Mouse (Mus musculus): ENCODE data around the gene Cyp4f37. TPM values are rescaled to one million over a fixed set of nuclear protein-coding genes. Genes with fewer than 3 reads are reported as not detected.

Cyp4f37 gene
- total RNA-seq, 2 experiments from 2014 or later, result not detected

- no peak for ATAC-seq (replicated peaks; ENCODE audit: low FRiP score, poor library complexity, severe bottlenecking)
Observed at GRCm38 (mm10) chr17:32676040-32676635, 55.0 kb downstream of the Cyp4f37 start.

GRCm38 (mm10) chr17:32680404-32680803, 59.3 kb downstream of the Cyp4f37 start:
- peak; percentile 62 for ATAC-seq (replicated peaks; ENCODE audit: low FRiP score, poor library complexity, severe bottlenecking)

- ATAC-seq (replicated peaks; ENCODE audit: low FRiP score, poor library complexity, severe bottlenecking), result no peak
Observed at GRCm38 (mm10) chr17:32685048-32685750, 64.1 kb downstream of the Cyp4f37 start, which contains the start of gene Cyp4f15. Gene Cyp4f15 (plus strand): TSS chr17:32685627.

Other genes starting within 250 kb of the Cyp4f37 start
- 9.2 and 11.9 TPM in 2 replicates for gene Wiz, start 231.9 kb upstream of the Cyp4f37 start, total RNA-seq (2015; ENCODE audit: low replicate concordance)
- gene Wiz, start 231.9 kb upstream of the Cyp4f37 start, total RNA-seq (2017; ENCODE audit: low replicate concordance), result 0.77 and 3.5 TPM in 2 replicates
- gene Rasal3, start 217.7 kb upstream of the Cyp4f37 start, total RNA-seq (2015; ENCODE audit: low replicate concordance), result 5.0 and 9.2 TPM in 2 replicates
- 4.6 and 5.2 TPM in 2 replicates for gene Rasal3, start 217.7 kb upstream of the Cyp4f37 start, total RNA-seq (2017; ENCODE audit: low replicate concordance)
- 1.3 TPM in 1 of 2 replicates, not detected in the other for gene Pglyrp2, start 197.1 kb upstream of the Cyp4f37 start, total RNA-seq (2015; ENCODE audit: low replicate concordance)
- 0.84 TPM in 1 of 2 replicates, not detected in the other for gene Pglyrp2, start 197.1 kb upstream of the Cyp4f37 start, total RNA-seq (2017; ENCODE audit: low replicate concordance)
- gene Cyp4f39, start 168.6 kb upstream of the Cyp4f37 start, total RNA-seq (2015; ENCODE audit: low replicate concordance), result not detected in 2 replicates
- 0.77 and 2.1 TPM in 2 replicates for gene Cyp4f39, start 168.6 kb upstream of the Cyp4f37 start, total RNA-seq (2017; ENCODE audit: low replicate concordance)
- gene Cyp4f17, start 115.3 kb upstream of the Cyp4f37 start, total RNA-seq (2015; ENCODE audit: low replicate concordance), result not detected in 2 replicates
- not detected in 2 replicates for gene Cyp4f17, start 115.3 kb upstream of the Cyp4f37 start, total RNA-seq (2017; ENCODE audit: low replicate concordance)
- gene Cyp4f16, start 84.8 kb upstream of the Cyp4f37 start, total RNA-seq (2015; ENCODE audit: low replicate concordance), result 2.5 and 3.3 TPM in 2 replicates
- 5.2 and 5.5 TPM in 2 replicates for gene Cyp4f16, start 84.8 kb upstream of the Cyp4f37 start, total RNA-seq (2017; ENCODE audit: low replicate concordance)
- gene Cyp4f40, start 37.6 kb downstream of the Cyp4f37 start, total RNA-seq (2015; ENCODE audit: low replicate concordance), result not detected in 2 replicates
- gene Cyp4f40, start 37.6 kb downstream of the Cyp4f37 start, total RNA-seq (2017; ENCODE audit: low replicate concordance), result not detected in 2 replicates
- not detected in 2 replicates for gene Cyp4f15, start 64.3 kb downstream of the Cyp4f37 start, total RNA-seq (2015; ENCODE audit: low replicate concordance)
- gene Cyp4f15, start 64.3 kb downstream of the Cyp4f37 start, total RNA-seq (2017; ENCODE audit: low replicate concordance), result not detected in 2 replicates
- gene Zfp871, start 167.0 kb downstream of the Cyp4f37 start, total RNA-seq (2015; ENCODE audit: low replicate concordance), result 48.2 and 61.7 TPM in 2 replicates
- gene Zfp871, start 167.0 kb downstream of the Cyp4f37 start, total RNA-seq (2017; ENCODE audit: low replicate concordance), result 46.0 and 54.9 TPM in 2 replicates
- gene Zfp811, start 188.6 kb downstream of the Cyp4f37 start, total RNA-seq (2015; ENCODE audit: low replicate concordance), result not detected in 2 replicates
- not detected in 2 replicates for gene Zfp811, start 188.6 kb downstream of the Cyp4f37 start, total RNA-seq (2017; ENCODE audit: low replicate concordance)
- gene Zfp799, start 209.0 kb downstream of the Cyp4f37 start, total RNA-seq (2015; ENCODE audit: low replicate concordance), result not detected in 2 replicates
- gene Zfp799, start 209.0 kb downstream of the Cyp4f37 start, total RNA-seq (2017; ENCODE audit: low replicate concordance), result 0.14 and 2.6 TPM in 2 replicates